Mouse (Mus musculus) midbrain, embryonic 14.5 days (tissue): ENCODE measurements around the gene Spin1. TPM values are rescaled to one million over a fixed set of nuclear protein-coding genes. Genes with fewer than 3 reads are reported as not detected.

Experiments used
- ATAC-seq: fragments of 200-750 bp; cut with Nextera tagmentation; 2 replicates; pipeline ENCODE4 v1.8.0; 2017; ENCODE audit warnings: moderate number of reproducible peaks, moderate library complexity; ENCODE audit not compliant: low FRiP score, low TSS enrichment
- DNase-seq: peaks from one replicate; pipeline ENCODE4 v3.0.0-alpha.2; 2015
- H3K27ac ChIP-seq: fragments of 300-500 bp; sonication (generic); replicated peaks from 2 replicates; pipeline ENCODE4 v1.5.1; 2014; ENCODE audit warnings: mild to moderate bottlenecking, low read depth, low read length, moderate library complexity
- H3K27me3 ChIP-seq: fragments of 300-500 bp; sonication (generic); 2 replicates; pipeline ENCODE4 v1.6.1; 2014; ENCODE audit warnings: low read length, control low read depth, mixed read lengths; ENCODE audit not compliant: control insufficient read depth, insufficient read depth
- H3K36me3 ChIP-seq: fragments of 300-500 bp; sonication (generic); 2 replicates; pipeline ENCODE4 v1.6.1; 2014; ENCODE audit warnings: low read length, control low read depth; ENCODE audit not compliant: control insufficient read depth, insufficient read depth
- H3K4me1 ChIP-seq: fragments of 300-500 bp; sonication (generic); 2 replicates; pipeline ENCODE4 v1.6.1; 2014; ENCODE audit warnings: mild to moderate bottlenecking, antibody characterized with exemption, low read length, control low read depth; ENCODE audit not compliant: control insufficient read depth, insufficient read depth
- H3K4me2 ChIP-seq: fragments of 300-500 bp; sonication (generic); 2 replicates; pipeline ENCODE4 v1.6.1; 2014; ENCODE audit warnings: mild to moderate bottlenecking, low read length, moderate library complexity
- H3K4me3 ChIP-seq: fragments of 300-500 bp; sonication (generic); replicated peaks from 2 replicates; pipeline ENCODE4 v1.5.1; 2014; ENCODE audit warnings: low read depth, low read length
- H3K9ac ChIP-seq: fragments of 300-500 bp; sonication (generic); replicated peaks from 2 replicates; pipeline ENCODE4 v1.6.1; 2014; ENCODE audit warnings: mild to moderate bottlenecking, low read length, moderate library complexity
- H3K9me3 ChIP-seq: fragments of 300-500 bp; sonication (generic); 2 replicates; pipeline ENCODE4 v1.6.1; 2016; ENCODE audit warnings: low read length, control low read depth, mixed read lengths; ENCODE audit not compliant: control insufficient read depth
- WGBS: fragments of 180-500 bp; shearing (Covaris S2); extraction: QIAGEN DNeasy Blood & Tissue Kit; methylation state at CpG from one replicate; pipeline ENCODE4 v1.1.7; 2014; 5-methylcytosine and 5-hydroxymethylcytosine counted together
- polyA plus RNA-seq: library from polyadenylated mRNA; unstranded; fragments of >200 nt; fragmentation: Nextera tagmentation; extraction: Ambion mirVana; gene quantifications from 2 replicates; pipeline ENCODE4 v1.2.1, GENCODE M21; 2014

Gene Spin1
- polyA plus RNA-seq, 1 experiment from 2014 or later, result 202 TPM

- Histone ChIP-seq H3K4me2 (no peak overlapping the region), H3K9ac (no peak overlapping the region), H3K36me3 (peaks cover under 1% of the 10 kb centered on the region), H3K4me3 (no peak overlapping the region), H3K4me1 (peaks cover 19% of the 10 kb centered on the region), H3K9me3 (no peaks in the 10 kb centered on the region), H3K27ac (no peak overlapping the region), H3K27me3 (no peaks in the 10 kb centered on the region)
- 5% methylated on average over 4 of the region's 4 CpGs for WGBS
- ATAC-seq (no peak), DNase-seq (no peak)
These were observed 20.1 kb downstream of the Spin1 start for GRCm38 (mm10) chr13:51120734-51121133.

GRCm38 (mm10) chr13:51121966-51122365 lies 21.3 kb downstream of the Spin1 start:
- Histone ChIP-seq H3K27me3 (no peaks in the 10 kb centered on the region), H3K4me2 (no peak overlapping the region), H3K36me3 (peaks cover 3% of the 10 kb centered on the region), H3K9me3 (no peaks in the 10 kb centered on the region), H3K27ac (no peak overlapping the region), H3K9ac (no peak overlapping the region), H3K4me1 (peaks cover 19% of the 10 kb centered on the region), H3K4me3 (no peak overlapping the region)
- ATAC-seq (no peak), DNase-seq (no peak)
- WGBS, result 42% methylated on average over 1 of the region's 1 CpGs

GRCm38 (mm10) chr13:51122771-51123170 lies 22.1 kb downstream of the Spin1 start:
- ATAC-seq (no peak), DNase-seq (no peak)
- H3K4me3 ChIP-seq, result no peak overlapping the region
- no peaks in the 10 kb centered on the region for H3K27me3 ChIP-seq
- 79% methylated on average over 8 of the region's 8 CpGs for WGBS
- H3K9ac ChIP-seq, result no peak overlapping the region
- H3K27ac ChIP-seq, result no peak overlapping the region
- H3K4me1 ChIP-seq, result peaks cover 19% of the 10 kb centered on the region
- H3K4me2 ChIP-seq, result no peak overlapping the region
- H3K36me3 ChIP-seq, result peaks cover 4% of the 10 kb centered on the region
- no peaks in the 10 kb centered on the region for H3K9me3 ChIP-seq

GRCm38 (mm10) chr13:51125357-51125756 lies 24.7 kb downstream of the Spin1 start:
- peaks cover 2% of the 10 kb centered on the region; the same call in 1 of the 2 replicates for H3K4me1 ChIP-seq
- WGBS, result 83% methylated on average over 8 of the region's 8 CpGs
- no peak for DNase-seq
- ATAC-seq, result no peak
- no peak overlapping the region for H3K4me2 ChIP-seq
- H3K27me3 ChIP-seq, result no peaks in the 10 kb centered on the region
- peaks cover 21% of the 10 kb centered on the region for H3K36me3 ChIP-seq
- H3K27ac ChIP-seq, result no peak overlapping the region
- H3K9me3 ChIP-seq, result no peaks in the 10 kb centered on the region
- H3K4me3 ChIP-seq, result no peak overlapping the region
- no peak overlapping the region for H3K9ac ChIP-seq

- Histone ChIP-seq H3K36me3 (peaks cover 37% of the 10 kb centered on the region), H3K4me2 (no peak overlapping the region), H3K27ac (no peak overlapping the region), H3K9me3 (no peaks in the 10 kb centered on the region), H3K4me3 (no peak overlapping the region), H3K4me1 (no peaks in the 10 kb centered on the region), H3K9ac (no peak overlapping the region), H3K27me3 (no peaks in the 10 kb centered on the region)
- DNase-seq (no peak), ATAC-seq (no peak)
- 90% methylated on average over 2 of the region's 2 CpGs for WGBS
These were observed 27.2 kb downstream of the Spin1 start for GRCm38 (mm10) chr13:51127906-51128305.

GRCm38 (mm10) chr13:51128417-51128816 lies 27.7 kb downstream of the Spin1 start:
- Histone ChIP-seq H3K9me3 (no peaks in the 10 kb centered on the region), H3K4me2 (no peak overlapping the region), H3K27ac (no peak overlapping the region), H3K27me3 (no peaks in the 10 kb centered on the region), H3K4me3 (no peak overlapping the region), H3K36me3 (peaks cover 37% of the 10 kb centered on the region), H3K4me1 (no peaks in the 10 kb centered on the region), H3K9ac (no peak overlapping the region)
- ATAC-seq (no peak), DNase-seq (no peak)
- 96% methylated on average over 7 of the region's 7 CpGs for WGBS

GRCm38 (mm10) chr13:51131179-51131578 lies 30.5 kb downstream of the Spin1 start:
- H3K9me3 ChIP-seq, result no peaks in the 10 kb centered on the region
- H3K4me3 ChIP-seq, result no peak overlapping the region
- no peaks in the 10 kb centered on the region for H3K27me3 ChIP-seq
- no peak for ATAC-seq
- no peak overlapping the region for H3K9ac ChIP-seq
- WGBS, result 78% methylated on average over 10 of the region's 10 CpGs
- no peak overlapping the region for H3K27ac ChIP-seq
- no peak for DNase-seq
- no peak overlapping the region for H3K4me2 ChIP-seq
- H3K4me1 ChIP-seq, result no peaks in the 10 kb centered on the region
- H3K36me3 ChIP-seq, result peaks cover 42% of the 10 kb centered on the region

GRCm38 (mm10) chr13:51136315-51136714 lies 35.6 kb downstream of the Spin1 start:
- Histone ChIP-seq H3K9ac (no peak overlapping the region), H3K4me3 (no peak overlapping the region), H3K27ac (no peak overlapping the region), H3K27me3 (no peaks in the 10 kb centered on the region), H3K36me3 (peaks cover 45% of the 10 kb centered on the region), H3K4me1 (no peaks in the 10 kb centered on the region), H3K4me2 (no peak overlapping the region), H3K9me3 (no peaks in the 10 kb centered on the region)
- 96% methylated on average over 4 of the region's 4 CpGs for WGBS
- no peak for ATAC-seq
- DNase-seq, result no peak

GRCm38 (mm10) chr13:51136996-51137701 lies 36.5 kb downstream of the Spin1 start:
- H3K27me3 ChIP-seq, result no peaks in the 10 kb centered on the region
- no peak overlapping the region for H3K4me2 ChIP-seq
- H3K9me3 ChIP-seq, result no peaks in the 10 kb centered on the region
- no peak overlapping the region for H3K27ac ChIP-seq
- H3K36me3 ChIP-seq, result peaks cover 42% of the 10 kb centered on the region
- ATAC-seq, result no peak
- DNase-seq, result no peak
- H3K4me1 ChIP-seq, result no peaks in the 10 kb centered on the region
- WGBS, result 61% methylated on average over 2 of the region's 2 CpGs
- H3K4me3 ChIP-seq, result no peak overlapping the region
- H3K9ac ChIP-seq, result no peak overlapping the region
